Mouse (Mus musculus) ES-Bruce4 (cell line): Measurements from ENCODE around the gene Klf9.

Source experiments
- CTCF ChIP-seq: IDR thresholded peaks from one replicate; pipeline ENCODE4 v1.8.1; 2011; ENCODE audit warnings: low read depth, low read length
- POLR2A ChIP-seq: IDR thresholded peaks from one replicate; pipeline ENCODE4 v1.8.1; 2011; ENCODE audit warnings: low read length; ENCODE audit not compliant: insufficient read depth

- no peak for TF ChIP-seq POLR2A
- no peak for TF ChIP-seq CTCF
Observed at GRCm38 (mm10) chr19:23184068-23184467, 43.0 kb downstream of the Klf9 start.
